In genomic region chr7:44463056-44463425, GRCm38 (mm10) we compare ENCODE assay signal across 11 mouse cellular contexts. TPM values are rescaled to one million over a fixed set of nuclear protein-coding genes. Genes with fewer than 3 reads are reported as not detected.
A peak's percentile ranks its signal among the peaks of the same experiment; 100 is the strongest.
DNase-seq lines count a peak whose midpoint lies in the region; ATAC-seq and TF ChIP-seq lines count a peak whose summit lies in the region.
"Had no signal": no experiment of that assay in that cellular context is flagged by ENCODE, and none has a peak within 500 bp of the region (broad histone marks: within the 10 kb centered on the region; RNA-seq: fewer than 3 reads in every experiment).

No protein-coding gene starts in this region.

- peaks cover 5% of the 10 kb centered on the region; the same call in 1 of the 2 replicates for H3K4me1 ChIP-seq in kidney, postnatal 0 days (replicated peaks; ENCODE audit: insufficient read depth, low read length)
- peaks cover 4% of the 10 kb centered on the region; the same call in 1 of the 2 replicates for H3K4me1 ChIP-seq in kidney, embryonic 14.5 days (ENCODE audit: control insufficient read depth, insufficient read depth, low read length)
- H3K4me1 ChIP-seq in E14TG2a.4 (replicated peaks; ENCODE audit: low read depth, low read length): peaks cover 50% of the 10 kb centered on the region
- H3K4me1 ChIP-seq in intestine, postnatal 0 days (replicated peaks; ENCODE audit: control insufficient read depth, insufficient read depth, low read length): no peaks in the 10 kb centered on the region
- H3K4me1 ChIP-seq in forebrain, postnatal 0 days (ENCODE audit: insufficient read depth): peaks cover 15% of the 10 kb centered on the region

- TF ChIP-seq CTCF in kidney, postnatal 0 days (IDR thresholded peaks at IDR 0.05; ENCODE audit: low read depth): no peak
- no peak for TF ChIP-seq CTCF in E14TG2a.4 (conservative IDR thresholded peaks at IDR 0.05; ENCODE audit: low read length)
- TF ChIP-seq CTCF in intestine, postnatal 0 days (IDR thresholded peaks at IDR 0.05; ENCODE audit: low read depth): no peak
- TF ChIP-seq CTCF in forebrain, postnatal 0 days (IDR thresholded peaks at IDR 0.05; ENCODE audit: low read depth): no peak

- no peak overlapping the region for H3K9ac ChIP-seq in kidney, postnatal 0 days (ENCODE audit: low read depth, low read length)
- no peak overlapping the region for H3K9ac ChIP-seq in kidney, embryonic 14.5 days (ENCODE audit: low read depth, low read length)
- H3K9ac ChIP-seq in intestine, postnatal 0 days (ENCODE audit: low read depth, low read length): no peak overlapping the region
- no peak overlapping the region for H3K9ac ChIP-seq in forebrain, postnatal 0 days
- H3K9ac ChIP-seq: liver, embryonic 15.5 days had no signal

- no peaks in the 10 kb centered on the region for H3K9me3 ChIP-seq in kidney, postnatal 0 days (replicated peaks; ENCODE audit: low read length)
- H3K9me3 ChIP-seq in kidney, embryonic 14.5 days (ENCODE audit: control insufficient read depth, low read length): no peaks in the 10 kb centered on the region
- H3K9me3 ChIP-seq in E14TG2a.4 (ENCODE audit: low read length): no peaks in the 10 kb centered on the region
- no peaks in the 10 kb centered on the region for H3K9me3 ChIP-seq in intestine, postnatal 0 days (ENCODE audit: control insufficient read depth)
- H3K9me3 ChIP-seq in forebrain, postnatal 0 days (ENCODE audit: low read length): no peaks in the 10 kb centered on the region
- H3K9me3 ChIP-seq: liver, embryonic 15.5 days had no signal

- peaks cover 28% of the 10 kb centered on the region for H3K27me3 ChIP-seq in kidney, postnatal 0 days (ENCODE audit: insufficient read depth, low read length)
- peaks cover 45% of the 10 kb centered on the region for H3K27me3 ChIP-seq in kidney, embryonic 14.5 days (ENCODE audit: control insufficient read depth, insufficient read depth, low read length)
- peaks cover 61% of the 10 kb centered on the region for H3K27me3 ChIP-seq in E14TG2a.4 (ENCODE audit: insufficient read depth, low read length)
- peaks cover 49% of the 10 kb centered on the region for H3K27me3 ChIP-seq in intestine, postnatal 0 days (replicated peaks; ENCODE audit: control insufficient read depth, insufficient read depth, low read length)
- no peaks in the 10 kb centered on the region for H3K27me3 ChIP-seq in forebrain, postnatal 0 days (ENCODE audit: insufficient read depth, low read length)

- no peak overlapping the region for H3K4me2 ChIP-seq in kidney, postnatal 0 days (ENCODE audit: low read length)
- no peak overlapping the region; the same call in 1 of the 2 replicates for H3K4me2 ChIP-seq in kidney, embryonic 14.5 days (replicated peaks; ENCODE audit: low read depth, low read length)
- no peak overlapping the region for H3K4me2 ChIP-seq in intestine, postnatal 0 days (replicated peaks; ENCODE audit: low read depth)
- H3K4me2 ChIP-seq in forebrain, postnatal 0 days (ENCODE audit: low read depth): no peak overlapping the region
- H3K4me2 ChIP-seq: liver, embryonic 15.5 days had no signal

- H3K27ac ChIP-seq in kidney, postnatal 0 days: no peak overlapping the region
- H3K27ac ChIP-seq in kidney, embryonic 14.5 days (ENCODE audit: low read depth, low read length): no peak overlapping the region
- no peak overlapping the region for H3K27ac ChIP-seq in intestine, postnatal 0 days (ENCODE audit: low read depth, low read length)
- no peak overlapping the region for H3K27ac ChIP-seq in forebrain, postnatal 0 days (ENCODE audit: low read depth, low read length)
- H3K27ac ChIP-seq: liver, embryonic 15.5 days had no signal

- no peaks in the 10 kb centered on the region for H3K36me3 ChIP-seq in kidney, postnatal 0 days (ENCODE audit: insufficient read depth, low read length)
- no peaks in the 10 kb centered on the region for H3K36me3 ChIP-seq in kidney, embryonic 14.5 days (ENCODE audit: control insufficient read depth, insufficient read depth, low read length)
- H3K36me3 ChIP-seq in E14TG2a.4 (ENCODE audit: insufficient read depth, low read length): no peaks in the 10 kb centered on the region
- H3K36me3 ChIP-seq in intestine, postnatal 0 days (ENCODE audit: control insufficient read depth, insufficient read depth): no peaks in the 10 kb centered on the region
- H3K36me3 ChIP-seq in forebrain, postnatal 0 days (ENCODE audit: insufficient read depth): peaks cover 49% of the 10 kb centered on the region
- H3K36me3 ChIP-seq: liver, embryonic 15.5 days had no signal

- 0 out of 2 replicates have a peak overlapping the region, but pooled peaks have one; percentile 17 for H3K4me3 ChIP-seq in kidney, postnatal 0 days (replicated peaks; ENCODE audit: low read depth, low read length)
- no peak overlapping the region for H3K4me3 ChIP-seq in kidney, embryonic 14.5 days (ENCODE audit: low read length)
- peak overlapping the region; percentile 76 for H3K4me3 ChIP-seq in E14TG2a.4 (replicated peaks; ENCODE audit: low read length)
- peak overlapping the region; percentile 16; the same call in 1 of the 2 replicates for H3K4me3 ChIP-seq in intestine, postnatal 0 days (ENCODE audit: low read depth, low read length)
- no peak overlapping the region for H3K4me3 ChIP-seq in forebrain, postnatal 0 days (ENCODE audit: low read depth, low read length)
- H3K4me3 ChIP-seq: liver, embryonic 15.5 days; myocyte had no signal

- 20% methylated on average over 8 of the region's 8 CpGs for WGBS in kidney, postnatal 0 days
- 28% methylated on average over 8 of the region's 8 CpGs for WGBS in kidney, embryonic 14.5 days
- 23% methylated on average over 8 of the region's 8 CpGs for WGBS in intestine, postnatal 0 days
- WGBS in forebrain, postnatal 0 days: 54% methylated on average over 8 of the region's 8 CpGs

- no peak for ATAC-seq in cerebellum, adult (ENCODE audit: insufficient number of reproducible peaks, low FRiP score, low TSS enrichment)
- ATAC-seq in kidney, postnatal 0 days (replicated peaks; ENCODE audit: low FRiP score, low read depth): no peak
- ATAC-seq in kidney, embryonic 14.5 days (ENCODE audit: low FRiP score, low TSS enrichment): no peak
- no peak for ATAC-seq in intestine, postnatal 0 days
- ATAC-seq in forebrain, postnatal 0 days: no peak

- DNase-seq in cerebellum, adult 9-11 months: peak; percentile 57
- no peak for DNase-seq in kidney, postnatal 0 days (ENCODE audit: low spot score)
- DNase-seq in forebrain, postnatal 0 days: no peak
- DNase-seq in spleen, postnatal 36 days (ENCODE audit: low spot score in 2 of 2): no peak

RNA-seq across cellular contexts. Expression of gene Aspdh, which starts 2.1 kb away (rescaled TPM):
- polyA plus RNA-seq in kidney, postnatal 0 days (2015; fragmentation: Nextera tagmentation; extraction: Ambion mirVana): 5.4 and 5.8 TPM in 2 replicates
- 0.88 and 1.6 TPM in 2 replicates for polyA plus RNA-seq in kidney, embryonic 14.5 days (2014; fragmentation: Nextera tagmentation; extraction: Ambion mirVana)
- 1.5 and 1.7 TPM in 2 replicates for polyA plus RNA-seq in intestine, postnatal 0 days (2015; fragmentation: Nextera tagmentation; extraction: Ambion mirVana)
- 4.4 and 20.3 TPM in 2 replicates for total RNA-seq in forebrain, postnatal 0 days (2014; rRNA removed)
- polyA plus RNA-seq in forebrain, postnatal 0 days (2015; fragmentation: Nextera tagmentation; extraction: Ambion mirVana): 1.6 and 2.2 TPM in 2 replicates
- total RNA-seq: granulocyte monocyte progenitor cell, adult 5-6 weeks had no signal
- polyA plus RNA-seq: myocyte had no signal

RNA-seq across cellular contexts. Expression of gene Josd2, which starts 4.7 kb away (rescaled TPM):
- polyA plus RNA-seq in kidney, postnatal 0 days (2015; fragmentation: Nextera tagmentation; extraction: Ambion mirVana): 51.1 and 52.4 TPM in 2 replicates
- 64.9 and 78.9 TPM in 2 replicates for polyA plus RNA-seq in kidney, embryonic 14.5 days (2014; fragmentation: Nextera tagmentation; extraction: Ambion mirVana)
- polyA plus RNA-seq in intestine, postnatal 0 days (2015; fragmentation: Nextera tagmentation; extraction: Ambion mirVana): 28.6 and 30.3 TPM in 2 replicates
- total RNA-seq in forebrain, postnatal 0 days (2014; rRNA removed): 27.6 and 39.3 TPM in 2 replicates
- polyA plus RNA-seq in forebrain, postnatal 0 days (2015; fragmentation: Nextera tagmentation; extraction: Ambion mirVana): 28.6 and 31.7 TPM in 2 replicates

RNA-seq across cellular contexts. Expression of gene Emc10, which starts 33.3 kb away (rescaled TPM):
- polyA plus RNA-seq in kidney, postnatal 0 days (2015; fragmentation: Nextera tagmentation; extraction: Ambion mirVana): 113 and 136 TPM in 2 replicates
- polyA plus RNA-seq in kidney, embryonic 14.5 days (2014; fragmentation: Nextera tagmentation; extraction: Ambion mirVana): 122 and 138 TPM in 2 replicates
- polyA plus RNA-seq in intestine, postnatal 0 days (2015; fragmentation: Nextera tagmentation; extraction: Ambion mirVana): 68.6 and 74.8 TPM in 2 replicates
- 212 and 238 TPM in 2 replicates for total RNA-seq in forebrain, postnatal 0 days (2014; rRNA removed)
- polyA plus RNA-seq in forebrain, postnatal 0 days (2015; fragmentation: Nextera tagmentation; extraction: Ambion mirVana): 168 and 171 TPM in 2 replicates

RNA-seq across cellular contexts. Expression of gene Fam71e1, which starts 33.3 kb away (rescaled TPM):
- 17.1 and 19.2 TPM in 2 replicates for polyA plus RNA-seq in kidney, postnatal 0 days (2015; fragmentation: Nextera tagmentation; extraction: Ambion mirVana)
- polyA plus RNA-seq in kidney, embryonic 14.5 days (2014; fragmentation: Nextera tagmentation; extraction: Ambion mirVana): 13.2 and 16.6 TPM in 2 replicates
- polyA plus RNA-seq in intestine, postnatal 0 days (2015; fragmentation: Nextera tagmentation; extraction: Ambion mirVana): 4.4 and 5.2 TPM in 2 replicates
- 21.1 and 22.0 TPM in 2 replicates for total RNA-seq in forebrain, postnatal 0 days (2014; rRNA removed)
- 23.1 and 27.2 TPM in 2 replicates for polyA plus RNA-seq in forebrain, postnatal 0 days (2015; fragmentation: Nextera tagmentation; extraction: Ambion mirVana)

RNA-seq across cellular contexts. Expression of gene Lrrc4b, which starts 34.2 kb away (rescaled TPM):
- polyA plus RNA-seq in kidney, postnatal 0 days (2015; fragmentation: Nextera tagmentation; extraction: Ambion mirVana): 0.26 and 0.42 TPM in 2 replicates
- polyA plus RNA-seq in kidney, embryonic 14.5 days (2014; fragmentation: Nextera tagmentation; extraction: Ambion mirVana): 0.50 and 0.70 TPM in 2 replicates
- polyA plus RNA-seq in intestine, postnatal 0 days (2015; fragmentation: Nextera tagmentation; extraction: Ambion mirVana): 0.35 and 0.54 TPM in 2 replicates
- total RNA-seq in forebrain, postnatal 0 days (2014; rRNA removed): 347 and 391 TPM in 2 replicates
- 19.5 and 22.2 TPM in 2 replicates for polyA plus RNA-seq in forebrain, postnatal 0 days (2015; fragmentation: Nextera tagmentation; extraction: Ambion mirVana)
- total RNA-seq: granulocyte monocyte progenitor cell, adult 5-6 weeks had no signal
- polyA plus RNA-seq: liver, embryonic 15.5 days; myocyte had no signal

Comparison
In these comparisons a context has a peak if more than half of its experiments do, and no peak if none do; other contexts are left out.
1. H3K4me3 ChIP-seq: peak in kidney, postnatal 0 days (single experiment), E14TG2a.4 (single experiment) and intestine, postnatal 0 days (single experiment); none in kidney, embryonic 14.5 days (single experiment) and forebrain, postnatal 0 days (single experiment).